Mouse (Mus musculus): Measurements from ENCODE around the gene Il31ra.

- TF ChIP-seq CTCF (IDR thresholded peaks at IDR 0.05; ENCODE audit: control insufficient read depth, insufficient read depth, low read length) (no peak), POLR2A (IDR thresholded peaks at IDR 0.05; ENCODE audit: borderline replicate concordance, control insufficient read depth, low read depth, low read length) (no peak)
These were observed 88.7 kb downstream of the Il31ra start for GRCm38 (mm10) chr13:112505436-112505835.
